Mouse (Mus musculus): ENCODE measurements around the gene Flad1. TPM values are rescaled to one million over a fixed set of nuclear protein-coding genes. Genes with fewer than 3 reads are reported as not detected.
A peak's percentile ranks its signal among the peaks of the same experiment; 100 is the strongest.

The Flad1 gene
- total and polyA plus RNA-seq, 2 experiments from 2014 or later: 31.5 to 34.9 TPM

- ATAC-seq (no peak), DNase-seq (no peak)
- Histone ChIP-seq H3K4me3 (ENCODE audit: low read depth, low read length) (no peak overlapping the region), H3K9ac (no peak overlapping the region), H3K9me3 (ENCODE audit: low read length) (no peaks in the 10 kb centered on the region), H3K4me2 (ENCODE audit: low read depth) (no peak overlapping the region), H3K36me3 (ENCODE audit: insufficient read depth) (no peaks in the 10 kb centered on the region), H3K27ac (ENCODE audit: low read depth, low read length) (no peak overlapping the region), H3K27me3 (ENCODE audit: insufficient read depth, low read length) (no peaks in the 10 kb centered on the region), H3K4me1 (ENCODE audit: insufficient read depth) (no peaks in the 10 kb centered on the region)
- WGBS: 49% methylated on average over 8 of the region's 8 CpGs
- TF ChIP-seq CTCF (IDR thresholded peaks at IDR 0.05; ENCODE audit: low read depth): no peak
Measured at GRCm38 (mm10) chr3:89364631-89365030, 47.0 kb downstream of the Flad1 start.

GRCm38 (mm10) chr3:89361675-89362074 is 50.0 kb downstream of the Flad1 start, which contains the start of gene Dcst2:
Dcst2 (plus strand) TSS chr3:89361975.
- Histone ChIP-seq H3K9ac (no peak within 1 kb of the TSS), H3K4me1 (ENCODE audit: insufficient read depth) (no peaks in the 10 kb centered on the region), H3K4me2 (ENCODE audit: low read depth) (no peak within 1 kb of the TSS), H3K27ac (ENCODE audit: low read depth, low read length) (no peak within 1 kb of the TSS), H3K4me3 (ENCODE audit: low read depth, low read length) (no peak within 1 kb of the TSS), H3K27me3 (ENCODE audit: insufficient read depth, low read length) (no peaks in the 10 kb centered on the region), H3K36me3 (ENCODE audit: insufficient read depth) (no peaks in the 10 kb centered on the region), H3K9me3 (ENCODE audit: low read length) (no peaks in the 10 kb centered on the region)
- TF ChIP-seq CTCF (IDR thresholded peaks at IDR 0.05; ENCODE audit: low read depth): no peak
- WGBS: 85% methylated on average over 7 of the region's 7 CpGs
- DNase-seq: no peak
- no peak for ATAC-seq

- WGBS: 78% methylated on average over 3 of the region's 3 CpGs
- Histone ChIP-seq H3K9me3 (ENCODE audit: low read length) (no peaks in the 10 kb centered on the region), H3K27me3 (ENCODE audit: insufficient read depth, low read length) (no peaks in the 10 kb centered on the region), H3K4me3 (ENCODE audit: low read depth, low read length) (no peak overlapping the region), H3K36me3 (ENCODE audit: insufficient read depth) (no peaks in the 10 kb centered on the region), H3K4me1 (ENCODE audit: insufficient read depth) (no peaks in the 10 kb centered on the region), H3K9ac (no peak overlapping the region), H3K27ac (ENCODE audit: low read depth, low read length) (no peak overlapping the region), H3K4me2 (ENCODE audit: low read depth) (no peak overlapping the region)
- DNase-seq: no peak
- ATAC-seq: no peak
- TF ChIP-seq CTCF (IDR thresholded peaks at IDR 0.05; ENCODE audit: low read depth): no peak
Measured at GRCm38 (mm10) chr3:89360237-89360636, 51.4 kb downstream of the Flad1 start.

DNA sequence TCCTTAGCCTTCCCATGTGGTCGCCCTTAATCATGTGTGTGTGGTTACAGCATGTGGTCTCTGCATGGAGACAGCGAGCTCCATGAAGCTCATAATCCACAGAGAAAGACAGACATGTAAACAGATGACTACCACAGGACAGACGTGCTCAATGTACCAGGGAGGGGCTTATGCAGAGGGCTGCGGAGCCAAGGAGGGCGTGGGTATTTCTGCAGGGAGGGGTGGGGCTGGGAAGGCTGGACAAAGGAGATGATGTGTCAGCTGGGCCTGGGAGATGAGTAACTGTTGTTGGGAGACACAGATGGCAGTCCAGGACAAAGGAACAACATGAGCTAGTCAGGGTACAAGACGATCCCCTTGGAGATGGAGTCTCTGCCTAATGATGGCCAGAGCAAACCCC is 52.0 kb downstream of the Flad1 start:
- WGBS: 72% methylated on average over 6 of the region's 6 CpGs
- Histone ChIP-seq H3K4me3 (ENCODE audit: low read depth, low read length) (no peak overlapping the region), H3K27ac (ENCODE audit: low read depth, low read length) (no peak overlapping the region), H3K4me1 (ENCODE audit: insufficient read depth) (no peaks in the 10 kb centered on the region), H3K9ac (no peak overlapping the region), H3K27me3 (ENCODE audit: insufficient read depth, low read length) (no peaks in the 10 kb centered on the region), H3K4me2 (ENCODE audit: low read depth) (no peak overlapping the region), H3K9me3 (ENCODE audit: low read length) (no peaks in the 10 kb centered on the region), H3K36me3 (ENCODE audit: insufficient read depth) (no peaks in the 10 kb centered on the region)
- no peak for TF ChIP-seq CTCF (IDR thresholded peaks at IDR 0.05; ENCODE audit: low read depth)
- DNase-seq (no peak), ATAC-seq (no peak)

DNA sequence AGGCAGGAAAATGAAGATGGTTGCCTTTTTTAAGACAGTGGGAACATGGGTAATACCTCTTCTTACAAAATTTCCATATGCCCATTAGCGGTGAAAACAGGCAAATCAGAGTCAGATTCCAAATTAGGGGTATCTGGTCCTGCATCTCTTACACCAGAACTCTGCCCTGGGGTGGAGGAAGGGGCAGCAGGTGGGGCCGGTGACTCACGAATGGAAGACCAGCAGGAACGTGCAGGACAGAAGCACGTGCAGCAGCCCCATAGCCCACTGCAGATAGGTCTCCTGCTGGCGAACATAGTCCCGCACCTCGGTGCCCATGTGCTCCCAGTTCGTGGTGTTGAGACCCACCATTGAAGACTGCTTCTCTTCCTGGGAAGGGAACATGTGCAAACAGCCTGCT is 55.6 kb downstream of the Flad1 start:
- ATAC-seq (no peak), DNase-seq (no peak)
- Histone ChIP-seq H3K4me1 (ENCODE audit: insufficient read depth) (no peaks in the 10 kb centered on the region), H3K9me3 (ENCODE audit: low read length) (no peaks in the 10 kb centered on the region), H3K4me3 (ENCODE audit: low read depth, low read length) (no peak overlapping the region), H3K36me3 (ENCODE audit: insufficient read depth) (no peaks in the 10 kb centered on the region), H3K9ac (no peak overlapping the region), H3K27me3 (ENCODE audit: insufficient read depth, low read length) (no peaks in the 10 kb centered on the region), H3K4me2 (ENCODE audit: low read depth) (no peak overlapping the region), H3K27ac (ENCODE audit: low read depth, low read length) (no peak overlapping the region)
- 73% methylated on average over 9 of the region's 9 CpGs for WGBS
- TF ChIP-seq CTCF (IDR thresholded peaks at IDR 0.05; ENCODE audit: low read depth): no peak

- no peak for TF ChIP-seq CTCF (IDR thresholded peaks at IDR 0.05; ENCODE audit: low read depth)
- WGBS: 86% methylated on average over 6 of the region's 6 CpGs
- no peak overlapping the region for H3K4me2 ChIP-seq (ENCODE audit: low read depth)
- 0 out of 2 replicates have a peak, but pooled peaks cover 5% of the 10 kb centered on the region for H3K4me1 ChIP-seq (ENCODE audit: insufficient read depth)
- no peak overlapping the region for H3K9ac ChIP-seq
- no peaks in the 10 kb centered on the region for H3K36me3 ChIP-seq (ENCODE audit: insufficient read depth)
- no peak for ATAC-seq
- H3K4me3 ChIP-seq (ENCODE audit: low read depth, low read length): no peak overlapping the region
- no peak for DNase-seq
- no peaks in the 10 kb centered on the region for H3K27me3 ChIP-seq (ENCODE audit: insufficient read depth, low read length)
- H3K9me3 ChIP-seq (ENCODE audit: low read length): no peaks in the 10 kb centered on the region
- H3K27ac ChIP-seq (ENCODE audit: low read depth, low read length): no peak overlapping the region
Measured at GRCm38 (mm10) chr3:89355512-89355902, 56.2 kb downstream of the Flad1 start.

DNA sequence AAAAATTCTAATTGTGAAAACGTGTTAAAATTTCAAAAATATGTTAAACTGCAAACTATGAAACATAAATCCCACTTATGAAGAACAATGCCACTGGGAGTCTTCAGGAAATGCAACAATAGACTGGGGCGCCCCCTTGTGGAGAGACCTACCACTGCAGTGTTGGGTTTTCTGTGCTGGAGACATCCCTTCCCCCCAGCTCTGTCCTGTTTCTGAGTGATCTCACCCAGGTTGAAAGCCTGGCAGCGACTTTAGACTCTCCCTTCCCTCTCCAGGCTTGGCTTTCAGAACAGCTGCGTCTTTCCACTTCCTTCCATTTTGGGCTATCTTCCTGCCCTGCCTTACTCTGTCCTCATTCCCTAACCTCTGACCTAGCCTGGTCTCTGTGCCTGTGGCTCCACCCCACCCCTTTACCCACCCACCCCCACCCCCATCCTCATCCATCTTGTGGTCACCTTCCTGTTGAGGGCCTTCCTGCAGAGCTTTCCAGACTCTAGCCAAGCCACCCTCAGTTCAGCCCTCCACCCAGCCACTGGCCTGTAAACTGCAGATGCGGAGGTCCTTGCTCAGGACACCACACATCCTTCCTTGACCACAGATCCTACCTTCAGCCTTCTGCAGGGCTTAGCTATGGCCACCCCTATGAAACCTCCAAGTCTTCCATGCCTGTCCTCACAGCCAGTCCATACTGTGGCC is 56.7 kb downstream of the Flad1 start:
- no peaks in the 10 kb centered on the region for H3K36me3 ChIP-seq (ENCODE audit: insufficient read depth)
- no peak overlapping the region for H3K27ac ChIP-seq (ENCODE audit: low read depth, low read length)
- H3K9me3 ChIP-seq (ENCODE audit: low read length): no peaks in the 10 kb centered on the region
- WGBS: 20% methylated on average over 5 of the region's 5 CpGs
- H3K4me3 ChIP-seq (ENCODE audit: low read depth, low read length): no peak overlapping the region
- 0 out of 2 replicates have a peak, but pooled peaks cover 6% of the 10 kb centered on the region for H3K4me1 ChIP-seq (ENCODE audit: insufficient read depth)
- DNase-seq (peak; percentile 82), ATAC-seq (peak; percentile 9; the same call in 1 of the 2 replicates)
- H3K4me2 ChIP-seq (ENCODE audit: low read depth): no peak overlapping the region
- TF ChIP-seq CTCF (IDR thresholded peaks at IDR 0.05; ENCODE audit: low read depth): peak; percentile 88
- no peak overlapping the region for H3K9ac ChIP-seq
- H3K27me3 ChIP-seq (ENCODE audit: insufficient read depth, low read length): no peaks in the 10 kb centered on the region
